Mouse (Mus musculus): ENCODE data around the gene Ppp2r5a. TPM values are rescaled to one million over a fixed set of nuclear protein-coding genes. Genes with fewer than 3 reads are reported as not detected.

The Ppp2r5a gene
- total RNA-seq, 4 experiments from 2014 or later: 62.4 to 75.3 (median 67.2) TPM

- DNase-seq (ENCODE audit: low spot score in 2 of 2): no peak
Measured at GRCm38 (mm10) chr1:191418936-191419335, 15.9 kb upstream of the Ppp2r5a start.

- no peak for DNase-seq (ENCODE audit: low spot score in 2 of 2)
Measured at GRCm38 (mm10) chr1:191417111-191417510, 14.0 kb upstream of the Ppp2r5a start.

- no peak for DNase-seq (ENCODE audit: low spot score in 2 of 2)
Measured at GRCm38 (mm10) chr1:191416611-191417010, 13.5 kb upstream of the Ppp2r5a start.

- no peak for DNase-seq (ENCODE audit: low spot score in 2 of 2)
Measured at GRCm38 (mm10) chr1:191414432-191414831, 11.4 kb upstream of the Ppp2r5a start.

- no peak for DNase-seq (ENCODE audit: low spot score in 2 of 2)
Measured at GRCm38 (mm10) chr1:191413691-191414415, 10.8 kb upstream of the Ppp2r5a start.

GRCm38 (mm10) chr1:191410294-191411036, 7.4 kb upstream of the Ppp2r5a start:
- no peak for DNase-seq (ENCODE audit: low spot score in 2 of 2)

GRCm38 (mm10) chr1:191407246-191407645, 4.2 kb upstream of the Ppp2r5a start:
- no peak for DNase-seq (ENCODE audit: low spot score in 2 of 2)

GRCm38 (mm10) chr1:191406516-191406915, 3.4 kb upstream of the Ppp2r5a start:
- no peak for DNase-seq (ENCODE audit: low spot score in 2 of 2)

GRCm38 (mm10) chr1:191404721-191405329, 1.8 kb upstream of the Ppp2r5a start:
- no peak for DNase-seq (ENCODE audit: low spot score in 2 of 2)

GRCm38 (mm10) chr1:191404301-191404700, 1.2 kb upstream of the Ppp2r5a start:
- DNase-seq (ENCODE audit: low spot score in 2 of 2): no peak

GRCm38 (mm10) chr1:191402506-191402905, 566 bp downstream of the Ppp2r5a start:
- DNase-seq (ENCODE audit: low spot score in 2 of 2): no peak

- DNase-seq (ENCODE audit: low spot score in 2 of 2): peak; percentile 99
Measured at GRCm38 (mm10) chr1:191396897-191397849, 5.9 kb downstream of the Ppp2r5a start.

- DNase-seq (ENCODE audit: low spot score in 2 of 2): peak; percentile 60 to 63
Measured at GRCm38 (mm10) chr1:191396446-191396845, 6.6 kb downstream of the Ppp2r5a start.

- no peak for DNase-seq (ENCODE audit: low spot score in 2 of 2)
Measured at GRCm38 (mm10) chr1:191395871-191396433, 7.1 kb downstream of the Ppp2r5a start.

GRCm38 (mm10) chr1:191395200-191395599, 7.9 kb downstream of the Ppp2r5a start:
- DNase-seq (ENCODE audit: low spot score in 2 of 2): no peak

GRCm38 (mm10) chr1:191394126-191394525, 8.9 kb downstream of the Ppp2r5a start:
- DNase-seq (ENCODE audit: low spot score in 2 of 2): no peak

- DNase-seq (ENCODE audit: low spot score in 2 of 2): no peak
Measured at GRCm38 (mm10) chr1:191393536-191393935, 9.5 kb downstream of the Ppp2r5a start.

- peak; percentile 17 to 21 for DNase-seq (ENCODE audit: low spot score in 2 of 2)
Measured at GRCm38 (mm10) chr1:191391311-191391710, 11.8 kb downstream of the Ppp2r5a start.

- DNase-seq (ENCODE audit: low spot score in 2 of 2): no peak
Measured at GRCm38 (mm10) chr1:191384786-191385430, 18.2 kb downstream of the Ppp2r5a start.
